In the genomic region with DNA sequence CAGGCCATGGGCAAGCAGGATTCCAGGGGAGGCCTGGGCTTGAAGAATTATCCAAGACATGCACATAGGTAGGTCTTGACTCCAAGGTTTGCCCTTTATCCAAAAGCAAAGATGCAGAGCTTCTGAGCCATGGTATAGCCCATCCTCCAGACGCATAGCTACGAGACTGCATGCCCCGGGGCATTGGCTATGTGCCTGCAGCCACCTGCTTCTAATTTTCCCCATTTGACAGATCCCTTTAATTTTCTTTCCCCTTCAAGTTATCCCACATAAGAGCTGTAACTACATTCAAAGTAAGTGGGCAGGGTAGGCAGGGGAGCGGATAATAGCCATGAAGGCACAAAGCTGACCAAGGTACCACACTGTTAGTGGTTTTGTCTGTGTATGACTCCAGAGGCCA, we compare ENCODE assay signal across 21 mouse cellular contexts.
A peak's percentile ranks its signal among the peaks of the same experiment; 100 is the strongest.
DNase-seq lines count a peak whose midpoint lies in the region; ATAC-seq and TF ChIP-seq lines count a peak whose summit lies in the region.
"Had no signal": no experiment of that assay in that cellular context is flagged by ENCODE, and none has a peak within 500 bp of the region (broad histone marks: within the 10 kb centered on the region; RNA-seq: fewer than 3 reads in every experiment).

No protein-coding gene starts in this region.

- ATAC-seq in embryonic facial prominence, embryonic 13.5 days (ENCODE audit: insufficient number of reproducible peaks, insufficient read depth, low FRiP score, low TSS enrichment, low read depth): no peak
- ATAC-seq: forebrain, embryonic 13.5 days; forebrain, postnatal 0 days; hindbrain, embryonic 16.5 days had no signal

- no peak overlapping the region for H3K4me2 ChIP-seq in embryonic facial prominence, embryonic 13.5 days
- H3K4me2 ChIP-seq: forebrain, embryonic 13.5 days; hindbrain, embryonic 12.5 days had no signal

- DNase-seq in layer of hippocampus, adult 2 months (ENCODE audit: low spot score in 2 of 2): no peak
- DNase-seq in layer of hippocampus, adult 18-20 months (ENCODE audit: low spot score in 2 of 2): no peak
- DNase-seq in limb, embryonic 10.5 days (ENCODE audit: low spot score): peak; percentile 60
- no peak for DNase-seq in ovary, adult 18-20 months (ENCODE audit: low spot score)
- DNase-seq in left cerebral cortex, postnatal 25 days (ENCODE audit: low spot score in 2 of 2): no peak
- DNase-seq in frontal cortex, postnatal 14 days (ENCODE audit: low spot score in 2 of 2): no peak
- DNase-seq: adrenal gland, adult 2 months; adrenal gland, postnatal 25 days; cerebellum, adult 11 months; cerebellum, adult 8-10 months; cerebellum, postnatal 14 days; forebrain, postnatal 0 days; gastrocnemius, postnatal 10 days; heart, adult 18-20 months; heart, postnatal 10 days; heart, postnatal 4 days had no signal

- no peak overlapping the region for H3K9ac ChIP-seq in embryonic facial prominence, embryonic 13.5 days
- H3K9ac ChIP-seq: forebrain, embryonic 13.5 days; forebrain, postnatal 0 days; hindbrain, embryonic 12.5 days had no signal

- H3K9me3 ChIP-seq in embryonic facial prominence, embryonic 13.5 days: no peaks in the 10 kb centered on the region
- no peaks in the 10 kb centered on the region for H3K9me3 ChIP-seq in limb, embryonic 10.5 days (replicated peaks)
- H3K9me3 ChIP-seq: heart, embryonic 10.5 days; hindbrain, embryonic 12.5 days had no signal

- H3K27me3 ChIP-seq in embryonic facial prominence, embryonic 13.5 days: peaks cover 14% of the 10 kb centered on the region
- peaks cover 18% of the 10 kb centered on the region for H3K27me3 ChIP-seq in limb, embryonic 10.5 days (ENCODE audit: low read depth, poor library complexity, severe bottlenecking)
- H3K27me3 ChIP-seq: forebrain, embryonic 13.5 days; hindbrain, embryonic 12.5 days had no signal

- intact Hi-C loops in left cerebral cortex, postnatal 25 days (cut with DNase I): no loop called here

- no peaks in the 10 kb centered on the region for H3K36me3 ChIP-seq in embryonic facial prominence, embryonic 13.5 days
- no peaks in the 10 kb centered on the region for H3K36me3 ChIP-seq in limb, embryonic 10.5 days
- H3K36me3 ChIP-seq: heart, embryonic 10.5 days; hindbrain, embryonic 12.5 days had no signal

- H3K27ac ChIP-seq in layer of hippocampus, adult 2 months: peak overlapping the region; percentile 53
- peak overlapping the region; percentile 11; the same call in 1 of the 2 replicates for H3K27ac ChIP-seq in embryonic facial prominence, embryonic 13.5 days
- peak overlapping the region; percentile 71 for H3K27ac ChIP-seq in limb, embryonic 10.5 days
- H3K27ac ChIP-seq: forebrain, embryonic 13.5 days; heart, embryonic 10.5 days; hindbrain, embryonic 12.5 days had no signal

- no peak overlapping the region for H3K4me3 ChIP-seq in layer of hippocampus, adult 2 months
- H3K4me3 ChIP-seq in embryonic facial prominence, embryonic 13.5 days: no peak overlapping the region
- no peak overlapping the region for H3K4me3 ChIP-seq in limb, embryonic 10.5 days
- H3K4me3 ChIP-seq: forebrain, embryonic 13.5 days; heart, embryonic 10.5 days; hindbrain, embryonic 12.5 days had no signal

- H3K4me1 ChIP-seq in embryonic facial prominence, embryonic 13.5 days: peaks cover 66% of the 10 kb centered on the region
- peaks cover 72% of the 10 kb centered on the region for H3K4me1 ChIP-seq in limb, embryonic 10.5 days

- WGBS in embryonic facial prominence, embryonic 13.5 days: 14% methylated on average over 4 of the region's 4 CpGs
- 17% methylated on average over 4 of the region's 4 CpGs for WGBS in limb, embryonic 10.5 days

- TF ChIP-seq CTCF in layer of hippocampus, adult 2 months (conservative IDR thresholded peaks at IDR 0.05): no peak

Comparison
In these comparisons a context has a peak if more than half of its experiments do, and no peak if none do; other contexts are left out.
1. H3K27ac ChIP-seq: peak in every context shown above with its lines; median percentile 71 in limb, embryonic 10.5 days; 53 in layer of hippocampus, adult 2 months; 11 in embryonic facial prominence, embryonic 13.5 days.